8 mouse cellular contexts compared by ENCODE assay signal in genomic region chr7:13035211-13035855, GRCm38 (mm10). TPM values are rescaled to one million over a fixed set of nuclear protein-coding genes. Genes with fewer than 3 reads are reported as not detected.
A peak's percentile ranks its signal among the peaks of the same experiment; 100 is the strongest.
DNase-seq lines count a peak whose midpoint lies in the region; ATAC-seq and TF ChIP-seq lines count a peak whose summit lies in the region.

No protein-coding gene starts in this region.

- TF ChIP-seq EP300 in stomach, postnatal 0 days (optimal IDR thresholded peaks at IDR 0.05), result no peak

- H3K27ac ChIP-seq in heart, embryonic 16.5 days (ENCODE audit: low read length), result peak overlapping the region; percentile 85
- H3K27ac ChIP-seq in embryonic facial prominence, embryonic 12.5 days, result peak overlapping the region; percentile 85; the same call in 1 of the 2 replicates
- H3K27ac ChIP-seq in limb, embryonic 13.5 days, result peak overlapping the region; percentile 58; the same call in 1 of the 2 replicates
- peak overlapping the region; percentile 96 for H3K27ac ChIP-seq in stomach, postnatal 0 days (replicated peaks)

- peaks cover 33% of the 10 kb centered on the region for H3K4me1 ChIP-seq in heart, embryonic 16.5 days (ENCODE audit: control insufficient read depth, insufficient read depth, low read length)
- peaks cover 78% of the 10 kb centered on the region for H3K4me1 ChIP-seq in E14TG2a.4 (replicated peaks; ENCODE audit: low read depth, low read length)
- H3K4me1 ChIP-seq in embryonic facial prominence, embryonic 12.5 days, result peaks cover 33% of the 10 kb centered on the region
- peaks cover 47% of the 10 kb centered on the region for H3K4me1 ChIP-seq in limb, embryonic 13.5 days
- H3K4me1 ChIP-seq in stomach, postnatal 0 days (replicated peaks; ENCODE audit: control insufficient read depth, insufficient read depth), result peaks cover 6% of the 10 kb centered on the region; the same call in 1 of the 2 replicates

- H3K36me3 ChIP-seq in heart, embryonic 16.5 days (ENCODE audit: control insufficient read depth, insufficient read depth), result peaks cover 34% of the 10 kb centered on the region
- peaks cover 63% of the 10 kb centered on the region for H3K36me3 ChIP-seq in E14TG2a.4 (ENCODE audit: insufficient read depth, low read length)
- peaks cover 48% of the 10 kb centered on the region for H3K36me3 ChIP-seq in embryonic facial prominence, embryonic 12.5 days
- H3K36me3 ChIP-seq in limb, embryonic 13.5 days, result peaks cover 50% of the 10 kb centered on the region
- peaks cover 19% of the 10 kb centered on the region for H3K36me3 ChIP-seq in stomach, postnatal 0 days (ENCODE audit: control insufficient read depth, insufficient read depth, low read length)

- no peaks in the 10 kb centered on the region for H3K9me3 ChIP-seq in heart, embryonic 16.5 days (replicated peaks; ENCODE audit: control insufficient read depth, low read length)
- no peaks in the 10 kb centered on the region for H3K9me3 ChIP-seq in E14TG2a.4 (ENCODE audit: low read length)
- H3K9me3 ChIP-seq in embryonic facial prominence, embryonic 12.5 days, result no peaks in the 10 kb centered on the region
- no peaks in the 10 kb centered on the region for H3K9me3 ChIP-seq in limb, embryonic 13.5 days
- no peaks in the 10 kb centered on the region for H3K9me3 ChIP-seq in stomach, postnatal 0 days (ENCODE audit: control insufficient read depth, low read length)

- peak overlapping the region; percentile 62; the same call in 1 of the 2 replicates for H3K9ac ChIP-seq in heart, embryonic 16.5 days (ENCODE audit: low read length)
- no peak overlapping the region; the same call in 1 of the 2 replicates for H3K9ac ChIP-seq in embryonic facial prominence, embryonic 12.5 days
- H3K9ac ChIP-seq in limb, embryonic 13.5 days, result peak overlapping the region; percentile 97
- H3K9ac ChIP-seq in stomach, postnatal 0 days (ENCODE audit: low read length), result peak overlapping the region; percentile 79; the same call in 1 of the 2 replicates

- WGBS in heart, embryonic 16.5 days, result 86% methylated on average over 17 of the region's 17 CpGs
- 86% methylated on average over 17 of the region's 17 CpGs for WGBS in embryonic facial prominence, embryonic 12.5 days
- 84% methylated on average over 17 of the region's 17 CpGs for WGBS in limb, embryonic 13.5 days
- 80% methylated on average over 17 of the region's 17 CpGs for WGBS in stomach, postnatal 0 days

- no peak for DNase-seq in heart, adult 18-20 months
- no peak for DNase-seq in stomach, postnatal 0 days (ENCODE audit: low spot score)
- no peak for DNase-seq in left cerebral cortex, adult 11 months (ENCODE audit: low spot score)
- DNase-seq in right cerebral cortex, postnatal 14 days, result no peak

- TF ChIP-seq CTCF in E14TG2a.4 (conservative IDR thresholded peaks at IDR 0.05; ENCODE audit: low read length), result no peak
- TF ChIP-seq CTCF in stomach, postnatal 0 days (IDR thresholded peaks at IDR 0.05; ENCODE audit: low read depth), result no peak

- peak overlapping the region; percentile 86; the same call in 1 of the 2 replicates for H3K4me2 ChIP-seq in heart, embryonic 16.5 days (ENCODE audit: low read depth, low read length)
- H3K4me2 ChIP-seq in embryonic facial prominence, embryonic 12.5 days (replicated peaks), result peak overlapping the region; percentile 71
- H3K4me2 ChIP-seq in limb, embryonic 13.5 days (replicated peaks), result peak overlapping the region; percentile 88
- no peak overlapping the region for H3K4me2 ChIP-seq in stomach, postnatal 0 days (replicated peaks; ENCODE audit: low read depth)

- no peaks in the 10 kb centered on the region for H3K27me3 ChIP-seq in heart, embryonic 16.5 days (ENCODE audit: control insufficient read depth, insufficient read depth, low read length)
- no peaks in the 10 kb centered on the region for H3K27me3 ChIP-seq in E14TG2a.4 (ENCODE audit: insufficient read depth, low read length)
- no peaks in the 10 kb centered on the region for H3K27me3 ChIP-seq in embryonic facial prominence, embryonic 12.5 days
- H3K27me3 ChIP-seq in limb, embryonic 13.5 days, result no peaks in the 10 kb centered on the region
- H3K27me3 ChIP-seq in stomach, postnatal 0 days (ENCODE audit: control insufficient read depth, insufficient read depth, low read length), result no peaks in the 10 kb centered on the region

- no peak overlapping the region; the same call in 1 of the 2 replicates for H3K4me3 ChIP-seq in heart, embryonic 16.5 days (ENCODE audit: low read length)
- H3K4me3 ChIP-seq in E14TG2a.4 (replicated peaks; ENCODE audit: low read length), result peak overlapping the region; percentile 89
- H3K4me3 ChIP-seq in embryonic facial prominence, embryonic 12.5 days, result no peak overlapping the region
- H3K4me3 ChIP-seq in limb, embryonic 13.5 days, result peak overlapping the region; percentile 61
- H3K4me3 ChIP-seq in stomach, postnatal 0 days (ENCODE audit: low read depth, low read length), result no peak overlapping the region

- no peak for ATAC-seq in heart, embryonic 16.5 days (replicated peaks; ENCODE audit: extremely low read depth, insufficient read depth, low FRiP score)
- no peak; the same call in 1 of the 2 replicates for ATAC-seq in embryonic facial prominence, embryonic 12.5 days (ENCODE audit: insufficient number of reproducible peaks, insufficient read depth, low FRiP score, low TSS enrichment)
- no peak for ATAC-seq in limb, embryonic 13.5 days (ENCODE audit: low FRiP score, low read depth)
- no peak for ATAC-seq in stomach, postnatal 0 days (ENCODE audit: low FRiP score, low TSS enrichment)

RNA-seq across cellular contexts. Expression of gene Chmp2a, which starts 0.7 kb away (rescaled TPM):
- 146 TPM in 2 replicates for polyA plus RNA-seq in heart, embryonic 16.5 days (2015; fragmentation: Nextera tagmentation; extraction: Ambion mirVana)
- 100 to 1,000 TPM; 132 to 164 TPM for total RNA-seq in heart, adult 18-20 months (2021)
- 121 and 127 TPM in 2 replicates for polyA plus RNA-seq in embryonic facial prominence, embryonic 12.5 days (2016; fragmentation: Nextera tagmentation; extraction: Ambion mirVana)
- polyA plus RNA-seq in limb, embryonic 13.5 days (2015; fragmentation: Nextera tagmentation; extraction: Ambion mirVana), result 127 and 133 TPM in 2 replicates
- 271 and 287 TPM in 2 replicates for polyA plus RNA-seq in stomach, postnatal 0 days (2015; fragmentation: Nextera tagmentation; extraction: Ambion mirVana)

RNA-seq across cellular contexts. Expression of gene Ube2m, which starts 2.7 kb away (rescaled TPM):
- polyA plus RNA-seq in heart, embryonic 16.5 days (2015; fragmentation: Nextera tagmentation; extraction: Ambion mirVana), result 49.0 and 94.2 TPM in 2 replicates
- 100 to 1,000 TPM; 177 to 187 TPM for total RNA-seq in heart, adult 18-20 months (2021)
- 166 and 183 TPM in 2 replicates for polyA plus RNA-seq in embryonic facial prominence, embryonic 12.5 days (2016; fragmentation: Nextera tagmentation; extraction: Ambion mirVana)
- polyA plus RNA-seq in limb, embryonic 13.5 days (2015; fragmentation: Nextera tagmentation; extraction: Ambion mirVana), result 100 and 114 TPM in 2 replicates
- polyA plus RNA-seq in stomach, postnatal 0 days (2015; fragmentation: Nextera tagmentation; extraction: Ambion mirVana), result 90.9 and 93.4 TPM in 2 replicates

RNA-seq across cellular contexts. Expression of gene Mzf1, which starts 19.2 kb away (rescaled TPM):
- polyA plus RNA-seq in heart, embryonic 16.5 days (2015; fragmentation: Nextera tagmentation; extraction: Ambion mirVana), result 1.7 and 2.1 TPM in 2 replicates
- total RNA-seq in heart, adult 18-20 months (2021), result under 1 TPM; 0.07 to 0.21 TPM
- 3.8 TPM in 2 replicates for polyA plus RNA-seq in embryonic facial prominence, embryonic 12.5 days (2016; fragmentation: Nextera tagmentation; extraction: Ambion mirVana)
- 3.2 and 3.8 TPM in 2 replicates for polyA plus RNA-seq in limb, embryonic 13.5 days (2015; fragmentation: Nextera tagmentation; extraction: Ambion mirVana)
- polyA plus RNA-seq in stomach, postnatal 0 days (2015; fragmentation: Nextera tagmentation; extraction: Ambion mirVana), result 0.93 and 1.3 TPM in 2 replicates

RNA-seq across cellular contexts. Expression of gene Zbtb45, which starts 25.5 kb away (rescaled TPM):
- 17.4 and 20.4 TPM in 2 replicates for polyA plus RNA-seq in heart, embryonic 16.5 days (2015; fragmentation: Nextera tagmentation; extraction: Ambion mirVana)
- 1 to 10 TPM; 7.3 to 7.4 TPM for total RNA-seq in heart, adult 18-20 months (2021)
- 28.8 and 29.9 TPM in 2 replicates for polyA plus RNA-seq in embryonic facial prominence, embryonic 12.5 days (2016; fragmentation: Nextera tagmentation; extraction: Ambion mirVana)
- 28.0 and 29.6 TPM in 2 replicates for polyA plus RNA-seq in limb, embryonic 13.5 days (2015; fragmentation: Nextera tagmentation; extraction: Ambion mirVana)
- 8.5 and 9.5 TPM in 2 replicates for polyA plus RNA-seq in stomach, postnatal 0 days (2015; fragmentation: Nextera tagmentation; extraction: Ambion mirVana)

RNA-seq across cellular contexts. Expression of gene Trim28, which starts 36.4 kb away (rescaled TPM):
- 123 and 143 TPM in 2 replicates for polyA plus RNA-seq in heart, embryonic 16.5 days (2015; fragmentation: Nextera tagmentation; extraction: Ambion mirVana)
- total RNA-seq in heart, adult 18-20 months (2021), result 10 to 100 TPM; 93.5 to 96.6 TPM
- polyA plus RNA-seq in embryonic facial prominence, embryonic 12.5 days (2016; fragmentation: Nextera tagmentation; extraction: Ambion mirVana), result 480 and 495 TPM in 2 replicates
- polyA plus RNA-seq in limb, embryonic 13.5 days (2015; fragmentation: Nextera tagmentation; extraction: Ambion mirVana), result 316 and 329 TPM in 2 replicates
- 93.7 and 105 TPM in 2 replicates for polyA plus RNA-seq in stomach, postnatal 0 days (2015; fragmentation: Nextera tagmentation; extraction: Ambion mirVana)

Comparison
In these comparisons a context has a peak if more than half of its experiments do, and no peak if none do; other contexts are left out.
1. H3K4me3 ChIP-seq: peak in E14TG2a.4 (single experiment) and limb, embryonic 13.5 days (single experiment); none in heart, embryonic 16.5 days (single experiment), embryonic facial prominence, embryonic 12.5 days (single experiment) and stomach, postnatal 0 days (single experiment).
2. Peak in every context shown above with its lines, with median percentiles within 50 percentile points of each other: H3K27ac ChIP-seq.